Mouse (Mus musculus) forebrain, embryonic 12.5 days (tissue): ENCODE results near the gene Gorasp1. TPM values are rescaled to one million over a fixed set of nuclear protein-coding genes. Genes with fewer than 3 reads are reported as not detected.

ENCODE experiments used
- ATAC-seq: fragments of 200-750 bp; cut with Nextera tagmentation; 2 replicates; pipeline ENCODE4 v1.8.0; 2017; ENCODE audit warnings: moderate TSS enrichment; ENCODE audit not compliant: low FRiP score
- H3K27ac ChIP-seq: fragments of 300-500 bp; sonication (generic); 2 replicates; pipeline ENCODE4 v1.5.1; 2016; ENCODE audit warnings: mild to moderate bottlenecking
- H3K27me3 ChIP-seq: fragments of 300-500 bp; sonication (generic); 2 replicates; pipeline ENCODE4 v1.6.1; 2016; ENCODE audit warnings: mild to moderate bottlenecking
- H3K36me3 ChIP-seq: fragments of 300-500 bp; sonication (generic); replicated peaks from 2 replicates; pipeline ENCODE4 v1.6.1; 2016; ENCODE audit warnings: mild to moderate bottlenecking
- H3K4me1 ChIP-seq: fragments of 300-500 bp; sonication (generic); 2 replicates; pipeline ENCODE4 v1.6.1; 2016
- H3K4me2 ChIP-seq: fragments of 300-500 bp; sonication (generic); 2 replicates; pipeline ENCODE4 v1.6.1; 2016; ENCODE audit warnings: mild to moderate bottlenecking, moderate library complexity
- H3K4me3 ChIP-seq: fragments of 300-500 bp; sonication (generic); replicated peaks from 2 replicates; pipeline ENCODE4 v1.5.1; 2016; ENCODE audit warnings: mild to moderate bottlenecking
- H3K9ac ChIP-seq: fragments of 300-500 bp; sonication (generic); 2 replicates; pipeline ENCODE4 v1.6.1; 2016; ENCODE audit warnings: mild to moderate bottlenecking
- H3K9me3 ChIP-seq: fragments of 300-500 bp; sonication (generic); 2 replicates; pipeline ENCODE4 v1.6.1; 2016
- WGBS: fragments of 180-500 bp; shearing (Covaris S2); methylation state at CpG from one replicate; pipeline ENCODE4 v1.1.7; 2016; 5-methylcytosine and 5-hydroxymethylcytosine counted together
- polyA plus RNA-seq: library from polyadenylated mRNA; unstranded; fragments of >200 nt; fragmentation: Nextera tagmentation; extraction: Ambion mirVana; gene quantifications from 2 replicates; pipeline ENCODE4 v1.2.1, GENCODE M21; 2016

Gorasp1 gene
- polyA plus RNA-seq, 1 experiment from 2014 or later: 27.7 TPM

- H3K4me1 ChIP-seq: peaks cover 6% of the 10 kb centered on the region
- ATAC-seq: no peak
- no peaks in the 10 kb centered on the region for H3K9me3 ChIP-seq
- H3K36me3 ChIP-seq: no peaks in the 10 kb centered on the region
- H3K4me2 ChIP-seq: no peak overlapping the region
- 92% methylated on average over 14 of the region's 14 CpGs for WGBS
- no peaks in the 10 kb centered on the region for H3K27me3 ChIP-seq
- H3K27ac ChIP-seq: no peak overlapping the region
- H3K4me3 ChIP-seq: no peak overlapping the region
- no peak overlapping the region for H3K9ac ChIP-seq
These were observed 4.5 kb upstream of the Gorasp1 start for GRCm38 (mm10) chr9:119941861-119942260.

- no peak for ATAC-seq
- Histone ChIP-seq H3K4me2 (no peak overlapping the region), H3K27ac (no peak overlapping the region), H3K4me1 (peaks cover 11% of the 10 kb centered on the region), H3K27me3 (no peaks in the 10 kb centered on the region), H3K9ac (no peak overlapping the region), H3K36me3 (no peaks in the 10 kb centered on the region), H3K9me3 (no peaks in the 10 kb centered on the region), H3K4me3 (no peak overlapping the region)
- 92% methylated on average over 5 of the region's 5 CpGs for WGBS
These were observed 4.0 kb upstream of the Gorasp1 start for GRCm38 (mm10) chr9:119941407-119941806.

DNA sequence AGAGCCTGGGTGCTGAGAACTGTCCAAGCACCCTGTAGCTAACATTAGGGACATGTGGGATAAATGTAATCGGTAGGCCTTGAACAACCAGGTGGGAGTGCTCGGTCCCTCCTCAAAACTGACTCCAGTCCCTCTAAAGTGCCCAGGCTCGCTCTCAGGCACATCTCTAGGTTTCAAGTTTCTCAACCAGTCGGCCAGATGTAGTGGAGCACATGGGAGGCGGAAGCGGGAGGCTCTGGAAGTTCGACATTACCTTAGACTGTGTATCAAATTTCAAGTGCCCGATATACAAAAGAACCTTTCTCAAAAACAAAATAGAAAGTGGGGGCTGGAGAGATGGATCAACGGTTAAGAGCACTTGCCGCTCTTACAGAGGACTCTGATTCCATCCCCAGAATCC is 2.3 kb upstream of the Gorasp1 start:
- Histone ChIP-seq H3K27ac (no peak overlapping the region), H3K9ac (no peak overlapping the region), H3K4me3 (no peak overlapping the region), H3K4me2 (no peak overlapping the region), H3K4me1 (peaks cover 14% of the 10 kb centered on the region), H3K36me3 (no peaks in the 10 kb centered on the region), H3K9me3 (no peaks in the 10 kb centered on the region), H3K27me3 (no peaks in the 10 kb centered on the region)
- 75% methylated on average over 10 of the region's 10 CpGs for WGBS
- no peak for ATAC-seq

DNA sequence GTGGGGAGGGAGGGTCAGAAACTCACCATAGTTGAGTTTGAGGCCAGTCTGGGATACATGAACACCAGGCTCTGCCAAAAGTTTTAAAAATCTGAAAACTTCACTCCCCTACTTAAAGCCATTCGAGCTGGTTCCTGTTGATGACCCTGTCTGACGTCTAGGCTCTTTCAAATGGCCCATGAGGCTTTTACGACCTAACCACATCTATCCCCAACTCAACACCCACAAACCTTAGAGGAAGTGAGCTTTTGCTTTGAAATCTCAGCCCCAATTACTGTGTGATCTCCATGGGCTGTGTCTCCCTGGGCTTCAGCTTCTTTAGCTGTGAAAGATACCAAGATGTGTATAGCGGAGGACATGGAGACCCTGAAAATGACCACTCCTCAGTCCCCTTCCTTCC is 1.1 kb upstream of the Gorasp1 start:
- no peak overlapping the region for H3K4me2 ChIP-seq
- H3K27ac ChIP-seq: no peak overlapping the region
- no peaks in the 10 kb centered on the region for H3K9me3 ChIP-seq
- H3K4me1 ChIP-seq: peaks cover 14% of the 10 kb centered on the region
- no peaks in the 10 kb centered on the region for H3K36me3 ChIP-seq
- 84% methylated on average over 4 of the region's 4 CpGs for WGBS
- no peaks in the 10 kb centered on the region for H3K27me3 ChIP-seq
- H3K9ac ChIP-seq: no peak overlapping the region
- no peak overlapping the region for H3K4me3 ChIP-seq
- ATAC-seq: no peak

DNA sequence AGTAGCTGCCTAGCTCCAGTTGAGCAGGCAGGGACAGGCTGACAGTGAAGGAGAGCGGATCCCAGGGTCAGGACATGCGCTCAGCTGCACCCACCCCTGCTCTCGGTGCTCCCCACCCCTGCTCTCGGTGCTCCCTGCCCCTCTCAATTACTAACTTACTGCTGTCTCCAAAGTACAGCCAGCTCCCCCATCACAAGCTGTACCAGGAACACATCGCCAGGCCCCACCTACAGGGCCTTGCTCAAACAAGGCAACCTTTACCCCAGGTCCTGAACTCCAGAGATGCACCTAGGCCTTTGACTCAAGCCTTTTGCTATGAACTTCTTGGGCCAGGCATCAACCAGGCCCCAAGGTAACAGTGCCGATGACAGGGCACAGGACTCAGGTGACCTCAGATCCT is 3.7 kb downstream of the Gorasp1 start:
- no peak overlapping the region for H3K9ac ChIP-seq
- no peaks in the 10 kb centered on the region for H3K9me3 ChIP-seq
- no peak overlapping the region for H3K27ac ChIP-seq
- no peak overlapping the region for H3K4me2 ChIP-seq
- H3K4me1 ChIP-seq: peaks cover 14% of the 10 kb centered on the region
- H3K36me3 ChIP-seq: peaks cover 32% of the 10 kb centered on the region
- no peak overlapping the region for H3K4me3 ChIP-seq
- H3K27me3 ChIP-seq: no peaks in the 10 kb centered on the region
- ATAC-seq: no peak
- WGBS: 85% methylated on average over 6 of the region's 6 CpGs

GRCm38 (mm10) chr9:119932358-119932757 is 5.0 kb downstream of the Gorasp1 start:
- Histone ChIP-seq H3K9ac (no peak overlapping the region), H3K27ac (no peak overlapping the region), H3K9me3 (no peaks in the 10 kb centered on the region), H3K27me3 (no peaks in the 10 kb centered on the region), H3K36me3 (peaks cover 44% of the 10 kb centered on the region), H3K4me2 (no peak overlapping the region), H3K4me1 (peaks cover 10% of the 10 kb centered on the region), H3K4me3 (no peak overlapping the region)
- WGBS: 89% methylated on average over 12 of the region's 12 CpGs
- ATAC-seq: no peak

DNA sequence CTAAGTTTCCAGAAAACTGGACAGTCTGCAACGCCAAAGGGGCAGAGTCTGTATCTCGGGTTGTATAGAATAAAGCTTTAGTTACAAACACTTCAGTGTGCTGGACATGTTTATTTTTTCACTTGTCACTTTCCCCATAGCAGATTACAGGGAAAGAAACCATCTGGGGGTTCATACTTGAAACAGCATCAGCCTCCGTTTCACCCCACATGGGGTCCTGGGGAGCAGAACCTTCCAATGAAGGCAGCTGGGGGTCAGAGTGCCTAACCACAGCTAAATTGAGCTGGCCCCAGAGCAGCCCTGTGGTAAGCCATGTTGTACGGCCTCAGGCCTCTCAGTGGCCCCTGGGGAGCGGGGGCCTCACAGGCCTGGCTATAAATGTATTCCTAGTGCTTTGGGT is 10.9 kb downstream of the Gorasp1 start:
- no peaks in the 10 kb centered on the region for H3K4me1 ChIP-seq
- no peak overlapping the region for H3K27ac ChIP-seq
- H3K9me3 ChIP-seq: no peaks in the 10 kb centered on the region
- H3K36me3 ChIP-seq: peaks cover 91% of the 10 kb centered on the region
- WGBS: 96% methylated on average over 5 of the region's 5 CpGs
- ATAC-seq: no peak
- H3K9ac ChIP-seq: no peak overlapping the region
- H3K4me2 ChIP-seq: no peak overlapping the region
- H3K27me3 ChIP-seq: no peaks in the 10 kb centered on the region
- no peak overlapping the region for H3K4me3 ChIP-seq

- 86% methylated on average over 8 of the region's 8 CpGs for WGBS
- Histone ChIP-seq H3K4me3 (no peak overlapping the region), H3K9ac (no peak overlapping the region), H3K27me3 (no peaks in the 10 kb centered on the region), H3K9me3 (no peaks in the 10 kb centered on the region), H3K27ac (no peak overlapping the region), H3K36me3 (peaks cover 94% of the 10 kb centered on the region), H3K4me1 (no peaks in the 10 kb centered on the region), H3K4me2 (no peak overlapping the region)
- ATAC-seq: no peak
These were observed 11.6 kb downstream of the Gorasp1 start for GRCm38 (mm10) chr9:119925729-119926128.

- no peak for ATAC-seq
- 92% methylated on average over 16 of the region's 16 CpGs for WGBS
These were observed 12.2 kb downstream of the Gorasp1 start for GRCm38 (mm10) chr9:119925120-119925657.

DNA sequence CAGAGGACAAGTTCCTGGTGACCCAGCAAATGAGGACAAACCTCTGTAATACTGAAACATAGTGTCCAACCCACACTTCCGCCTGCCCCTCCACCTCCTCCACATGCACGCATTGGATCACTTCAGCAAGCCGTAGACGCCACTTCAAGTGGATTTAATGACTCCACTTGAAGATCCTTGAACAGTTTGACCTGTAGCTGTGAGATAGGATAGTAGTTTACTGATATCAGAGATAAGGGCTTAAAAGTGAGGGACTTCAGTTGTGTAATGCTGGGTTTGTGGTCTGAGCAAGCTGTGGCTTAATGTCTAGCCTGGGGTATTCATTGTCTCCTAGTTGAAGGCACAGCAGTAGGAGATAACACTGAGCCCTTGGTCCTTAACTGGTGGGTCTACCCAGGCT is 13.9 kb downstream of the Gorasp1 start:
- no peak overlapping the region for H3K9ac ChIP-seq
- no peak overlapping the region for H3K4me2 ChIP-seq
- no peak overlapping the region for H3K4me3 ChIP-seq
- no peak overlapping the region for H3K27ac ChIP-seq
- ATAC-seq: no peak
- WGBS: 84% methylated on average over 4 of the region's 4 CpGs
- H3K36me3 ChIP-seq: peaks cover 95% of the 10 kb centered on the region
- H3K27me3 ChIP-seq: no peaks in the 10 kb centered on the region
- no peaks in the 10 kb centered on the region for H3K9me3 ChIP-seq
- no peaks in the 10 kb centered on the region for H3K4me1 ChIP-seq

More at GRCm38 (mm10) chr9:119925120-119925657, 12.2 kb downstream of the Gorasp1 start:
- no peak overlapping the region for H3K9ac ChIP-seq
- H3K36me3 ChIP-seq: peaks cover 94% of the 10 kb centered on the region
- H3K27ac ChIP-seq: no peak overlapping the region
- no peak overlapping the region for H3K4me3 ChIP-seq
- H3K4me1 ChIP-seq: no peaks in the 10 kb centered on the region
- H3K4me2 ChIP-seq: no peak overlapping the region
- H3K9me3 ChIP-seq: no peaks in the 10 kb centered on the region
- H3K27me3 ChIP-seq: no peaks in the 10 kb centered on the region

DNA sequence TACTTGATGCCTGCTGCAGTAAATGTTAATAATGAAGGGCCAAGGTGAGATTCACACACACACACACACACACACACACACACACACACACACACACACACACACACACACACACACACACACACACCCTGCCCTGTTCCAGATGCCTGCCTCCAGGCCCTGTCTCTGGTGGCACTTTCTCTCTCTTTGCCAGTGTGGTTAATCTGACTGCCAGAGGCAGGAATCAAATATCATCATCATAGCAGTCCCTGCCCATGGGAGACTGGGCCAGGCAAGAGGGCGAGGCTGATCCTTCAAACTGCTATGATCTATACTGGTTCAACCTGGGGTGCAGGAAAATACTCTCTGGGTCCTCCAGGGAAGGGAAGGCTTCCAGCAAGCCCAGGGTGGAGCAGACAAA is 17.5 kb downstream of the Gorasp1 start:
- H3K4me3 ChIP-seq: no peak overlapping the region
- 81% methylated on average over 1 of the region's 1 CpGs for WGBS
- H3K36me3 ChIP-seq: peaks cover 89% of the 10 kb centered on the region

DNA sequence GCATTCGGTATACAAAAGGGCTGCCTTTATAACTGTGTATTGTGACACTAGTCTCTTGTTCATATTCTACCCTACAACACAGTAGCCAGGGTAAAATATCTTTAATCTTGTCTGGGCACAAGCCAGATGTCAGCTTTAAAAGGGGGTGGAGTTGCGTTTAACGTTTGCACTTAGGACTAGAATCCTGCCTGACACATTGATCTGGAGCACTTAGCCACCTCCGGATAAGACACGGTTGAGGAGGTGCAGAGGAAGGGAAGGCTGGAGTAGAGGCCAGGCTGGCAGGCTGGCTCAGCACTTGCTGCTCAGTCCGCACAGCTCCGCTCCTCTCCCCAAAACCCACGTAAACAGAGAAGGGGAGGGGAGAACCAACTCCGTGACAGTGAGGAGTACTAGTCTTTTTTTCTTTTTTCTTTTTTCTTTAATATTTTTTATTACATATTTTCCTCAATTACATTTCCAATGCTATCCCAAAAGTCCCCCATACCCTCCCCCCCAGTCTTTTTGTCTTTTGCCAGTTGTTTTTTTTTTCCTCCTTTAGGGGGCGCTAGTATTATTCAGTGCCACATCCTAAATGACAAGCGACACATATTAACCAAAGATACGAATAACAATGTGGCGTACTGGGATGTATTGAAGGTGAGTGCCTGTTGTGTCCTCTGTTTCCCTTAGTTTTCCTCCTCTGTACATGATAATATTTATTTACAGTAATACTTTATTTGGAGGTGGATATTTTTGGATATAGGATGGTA is 24.1 kb downstream of the Gorasp1 start:
- WGBS: 77% methylated on average over 13 of the region's 13 CpGs
- H3K27ac ChIP-seq: no peak overlapping the region
- H3K4me3 ChIP-seq: no peak overlapping the region
- ATAC-seq: no peak
- peaks cover 91% of the 10 kb centered on the region for H3K36me3 ChIP-seq
- H3K4me1 ChIP-seq: no peaks in the 10 kb centered on the region
- no peaks in the 10 kb centered on the region for H3K27me3 ChIP-seq
- H3K9ac ChIP-seq: no peak overlapping the region
- no peak overlapping the region for H3K4me2 ChIP-seq
- no peaks in the 10 kb centered on the region for H3K9me3 ChIP-seq

More for the DNA sequence above, 17.5 kb downstream of the Gorasp1 start:
- no peak overlapping the region for H3K27ac ChIP-seq
- no peak for ATAC-seq
- H3K4me2 ChIP-seq: no peak overlapping the region
- no peaks in the 10 kb centered on the region for H3K9me3 ChIP-seq
- no peaks in the 10 kb centered on the region for H3K27me3 ChIP-seq
- H3K9ac ChIP-seq: no peak overlapping the region
- H3K4me1 ChIP-seq: no peaks in the 10 kb centered on the region

GRCm38 (mm10) chr9:119909931-119910330 is 27.4 kb downstream of the Gorasp1 start:
- peaks cover 94% of the 10 kb centered on the region for H3K36me3 ChIP-seq
- no peaks in the 10 kb centered on the region for H3K27me3 ChIP-seq
- no peaks in the 10 kb centered on the region for H3K4me1 ChIP-seq
- H3K27ac ChIP-seq: no peak overlapping the region
- no peak overlapping the region for H3K9ac ChIP-seq
- H3K4me2 ChIP-seq: no peak overlapping the region
- no peak overlapping the region for H3K4me3 ChIP-seq
- no peak for ATAC-seq
- WGBS: 76% methylated on average over 3 of the region's 3 CpGs
- no peaks in the 10 kb centered on the region for H3K9me3 ChIP-seq
